Mouse (Mus musculus) A20 (cell line): Measurements from ENCODE around the gene Fam19a5.

Experiments
- DNase-seq: peaks from one replicate; pipeline ENCODE4 v3.0.0-alpha.2; 2011; ENCODE audit warnings: low read depth, low spot score

The Fam19a5 gene

GRCm38 (mm10) chr15:87543599-87544338, at the start of gene Fam19a5:
Fam19a5 (plus strand) TSS chr15:87544299.
- no peak for DNase-seq

GRCm38 (mm10) chr15:87501737-87502136, 42.4 kb upstream of the Fam19a5 start:
- no peak for DNase-seq

GRCm38 (mm10) chr15:87507349-87507748, 36.8 kb upstream of the Fam19a5 start:
- DNase-seq: no peak

- DNase-seq: no peak
These were observed 33.2 kb upstream of the Fam19a5 start for GRCm38 (mm10) chr15:87510886-87511285.

DNA sequence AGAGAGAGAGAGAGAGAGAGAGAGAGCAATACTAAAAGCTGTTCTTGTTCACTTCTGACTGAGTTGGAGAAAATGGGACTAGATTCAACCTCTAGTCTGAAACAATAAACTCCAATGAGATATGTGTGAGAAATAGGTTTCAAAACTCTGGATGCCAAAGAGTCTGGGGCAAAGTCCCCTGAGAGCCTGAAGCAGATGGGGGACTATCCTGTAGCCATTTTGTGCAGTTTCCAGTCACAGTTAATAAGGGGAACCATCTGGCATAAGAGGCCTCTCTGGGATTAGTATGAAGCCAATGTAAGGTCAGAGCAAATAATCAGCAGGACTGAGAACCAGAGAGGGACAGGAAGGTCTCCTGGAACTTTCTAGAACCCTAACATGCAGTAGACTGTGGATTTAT, 25.9 kb upstream of the Fam19a5 start:
- DNase-seq: no peak

DNA sequence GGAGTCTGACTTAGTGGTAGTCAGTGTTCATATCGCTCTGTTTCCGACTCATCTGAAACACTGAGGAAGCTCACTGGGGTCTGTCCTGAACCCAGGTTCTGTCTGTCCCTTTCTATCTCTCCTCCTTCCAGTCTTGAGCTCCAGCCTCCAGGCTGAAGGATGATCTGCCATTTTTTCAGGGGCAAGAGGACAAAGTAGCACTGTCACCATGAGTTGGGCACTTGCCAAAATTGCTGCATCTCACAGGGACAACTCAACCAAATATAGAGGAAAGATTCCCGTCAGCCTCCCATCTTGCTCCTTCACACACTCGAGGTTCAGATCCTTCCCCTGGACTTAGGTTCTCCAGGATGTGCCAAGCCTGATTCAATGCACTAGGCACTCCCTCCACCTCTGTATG, 14.8 kb upstream of the Fam19a5 start:
- DNase-seq: no peak

DNA sequence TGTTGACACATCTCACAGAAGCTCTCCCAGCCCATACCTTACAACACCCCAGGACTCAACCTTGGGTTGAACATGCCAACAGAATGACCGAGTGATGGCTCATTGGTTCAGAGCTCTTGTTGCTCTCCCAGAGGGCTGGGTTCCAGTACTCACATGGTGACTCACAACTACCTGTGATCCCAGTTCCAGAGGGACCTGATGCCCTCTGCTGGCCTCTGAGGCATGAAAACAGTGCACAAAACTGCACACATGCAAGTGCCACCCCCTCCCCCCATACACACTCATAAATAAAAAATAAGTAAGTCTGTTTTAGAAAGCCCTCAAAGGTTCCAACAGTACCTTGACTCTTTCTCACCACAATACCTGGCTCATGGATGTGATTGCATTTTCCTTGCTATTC, 2.4 kb upstream of the Fam19a5 start:
- no peak for DNase-seq

GRCm38 (mm10) chr15:87544401-87545129, 466 bp downstream of the Fam19a5 start:
- no peak for DNase-seq

DNA sequence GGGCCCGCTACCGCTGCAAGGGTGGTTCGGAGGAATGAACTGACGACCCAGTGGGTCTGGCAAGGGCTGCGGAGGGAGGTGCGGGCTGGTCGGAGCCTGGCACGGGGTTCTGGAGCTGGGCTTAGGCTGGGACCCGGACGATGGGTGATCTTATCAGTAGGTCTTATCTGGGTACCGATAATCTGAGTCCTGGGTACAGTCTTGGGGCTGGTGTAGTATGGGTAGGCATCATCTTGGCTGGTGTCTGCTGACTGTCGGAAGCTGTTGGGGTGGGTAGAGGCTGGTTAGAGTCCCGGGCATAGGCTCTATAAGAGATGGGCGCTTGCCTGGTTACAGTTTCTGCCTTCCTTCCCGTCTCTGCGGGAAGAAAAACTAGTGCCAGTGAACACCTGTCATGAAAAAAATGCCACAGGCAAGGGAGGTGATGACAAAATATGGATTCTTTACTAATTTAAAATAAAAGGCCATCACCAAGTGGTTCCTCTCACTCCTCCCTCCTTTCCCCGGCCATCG, 1.1 kb downstream of the Fam19a5 start:
- DNase-seq: no peak

DNA sequence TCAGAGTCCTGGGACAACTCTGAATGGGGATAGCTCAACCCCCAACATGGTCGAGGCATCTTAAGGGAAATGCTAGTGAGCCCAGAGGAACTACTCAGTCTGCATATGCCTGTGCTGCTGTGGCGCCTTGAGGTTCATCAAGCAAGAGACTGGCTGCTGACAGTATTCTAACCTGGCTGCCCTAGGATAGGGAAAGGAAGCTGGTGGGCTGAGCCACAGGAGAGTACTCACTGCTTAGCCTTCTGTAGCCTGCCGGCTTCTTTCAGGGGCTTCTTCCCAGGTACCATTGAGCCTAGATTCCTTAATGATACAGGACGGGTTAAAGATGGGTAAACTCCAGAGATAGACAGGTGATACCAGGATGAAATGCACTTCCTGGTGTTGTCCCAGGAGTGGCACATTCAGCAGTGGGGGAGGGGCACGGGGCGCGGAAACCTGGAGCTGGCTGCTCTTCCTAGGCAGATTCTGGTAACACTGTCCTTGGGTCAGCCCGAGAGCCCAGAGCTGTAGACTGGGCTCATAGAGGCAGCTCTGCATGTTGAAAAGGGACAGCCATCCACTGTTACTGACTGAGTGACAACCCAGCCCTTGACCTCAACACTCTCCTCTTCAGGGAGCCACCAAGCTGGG, 1.7 kb downstream of the Fam19a5 start:
- DNase-seq: no peak

- no peak for DNase-seq
These were observed 2.9 kb downstream of the Fam19a5 start for GRCm38 (mm10) chr15:87547022-87547421.

DNA sequence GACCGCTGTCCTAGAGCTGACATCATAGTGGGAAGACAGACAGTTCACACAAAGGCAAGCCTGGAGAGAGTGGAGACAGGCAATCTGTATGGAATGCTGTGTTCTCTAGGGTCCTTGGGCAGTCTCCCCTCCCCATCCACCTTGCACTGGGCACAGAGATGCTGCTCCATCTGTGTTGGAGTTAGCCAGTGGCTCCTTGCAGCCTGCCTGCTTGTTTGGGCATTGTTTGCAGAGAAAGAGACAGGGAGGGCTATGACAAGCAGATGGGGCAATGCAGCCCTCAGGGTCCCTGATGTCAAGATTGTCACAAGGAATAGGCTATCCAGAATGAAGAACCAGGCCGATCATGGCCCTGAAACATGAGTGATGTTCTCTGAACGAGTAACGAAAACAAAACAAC, 5.6 kb downstream of the Fam19a5 start:
- DNase-seq: no peak

DNA sequence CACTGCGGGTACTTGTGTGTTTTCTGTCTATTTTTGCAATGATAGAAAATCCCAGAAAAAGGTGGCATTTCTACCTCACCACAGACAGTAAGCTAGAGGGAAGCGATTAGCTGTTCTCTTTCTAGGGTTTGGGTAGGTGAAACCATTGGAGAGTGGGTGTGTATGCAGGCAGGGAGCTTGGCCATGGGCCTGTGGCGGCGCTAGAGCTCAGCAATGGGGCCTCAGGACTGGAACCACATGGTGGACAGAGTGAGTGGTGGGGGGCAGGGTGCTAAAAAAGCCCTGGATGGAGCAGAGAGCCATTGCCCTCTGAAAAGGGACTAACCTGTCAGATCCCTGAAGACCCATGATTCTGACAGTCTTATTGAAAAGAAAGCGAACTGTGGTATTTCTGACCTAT, 6.7 kb downstream of the Fam19a5 start:
- DNase-seq: no peak

DNA sequence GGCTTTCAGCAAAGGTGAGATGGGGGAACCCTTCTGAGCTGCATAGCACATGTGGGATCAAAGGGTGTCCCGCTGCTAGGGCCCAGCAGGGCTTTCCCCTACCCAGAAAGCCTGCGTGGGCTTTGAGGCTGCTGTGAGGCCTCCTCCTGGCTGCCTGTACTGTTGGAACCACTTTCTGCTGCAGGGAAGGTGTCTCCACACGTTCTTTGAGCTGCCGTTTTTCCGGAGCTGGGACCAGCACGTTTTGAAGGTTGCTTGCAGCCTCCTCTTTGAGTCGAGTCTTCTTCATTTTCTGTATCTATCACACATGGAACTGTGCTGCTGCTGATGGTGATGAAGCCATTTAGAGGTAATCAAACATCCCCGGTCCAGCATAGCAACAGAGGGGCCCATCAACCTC, 7.5 kb downstream of the Fam19a5 start:
- no peak for DNase-seq

DNA sequence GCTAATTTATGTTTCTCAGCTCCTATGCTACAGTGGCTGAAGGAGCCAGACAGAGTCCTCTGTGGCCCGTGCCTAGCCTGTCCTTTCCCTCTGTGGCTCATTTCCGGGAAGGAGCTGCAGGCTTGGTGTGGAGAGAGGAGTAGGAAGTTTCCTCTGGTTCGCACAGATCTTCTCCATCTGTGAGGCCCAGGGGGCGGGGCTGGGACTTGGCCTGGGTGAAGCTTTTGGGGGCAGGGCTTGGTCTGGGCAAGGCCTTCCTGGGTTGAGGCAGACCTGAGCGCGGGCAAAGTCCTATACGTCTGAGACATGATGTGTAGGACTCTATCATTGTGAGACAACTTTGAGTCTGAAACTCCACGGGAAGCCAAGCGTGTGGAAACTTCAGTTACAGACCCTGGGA, 11.7 kb downstream of the Fam19a5 start:
- no peak for DNase-seq

GRCm38 (mm10) chr15:87564331-87564730, 20.2 kb downstream of the Fam19a5 start:
- no peak for DNase-seq

GRCm38 (mm10) chr15:87566040-87566929, 22.2 kb downstream of the Fam19a5 start:
- DNase-seq: no peak

- no peak for DNase-seq
These were observed 26.1 kb downstream of the Fam19a5 start for GRCm38 (mm10) chr15:87570182-87570581.

DNA sequence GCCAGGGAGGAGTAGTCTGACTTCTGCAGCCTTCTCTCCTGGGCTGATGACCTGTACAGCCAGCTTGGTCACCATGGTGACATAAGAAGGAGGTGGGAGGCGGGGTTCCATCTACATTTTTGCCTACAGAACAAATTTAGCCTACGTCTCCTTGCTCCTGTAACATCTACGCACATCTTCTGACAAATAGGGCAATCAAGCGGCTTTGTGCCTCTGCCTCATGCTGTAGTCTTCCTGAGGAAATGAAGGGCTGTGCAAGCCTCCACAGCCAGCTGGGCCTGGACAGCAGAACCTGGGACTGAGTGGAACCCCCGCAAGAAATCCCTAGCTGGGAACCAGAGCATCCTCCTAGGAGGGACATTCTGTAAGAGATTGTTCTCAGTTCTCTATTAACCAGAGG, 35.8 kb downstream of the Fam19a5 start:
- no peak for DNase-seq

GRCm38 (mm10) chr15:87583921-87584621, 40.0 kb downstream of the Fam19a5 start:
- DNase-seq: no peak

DNA sequence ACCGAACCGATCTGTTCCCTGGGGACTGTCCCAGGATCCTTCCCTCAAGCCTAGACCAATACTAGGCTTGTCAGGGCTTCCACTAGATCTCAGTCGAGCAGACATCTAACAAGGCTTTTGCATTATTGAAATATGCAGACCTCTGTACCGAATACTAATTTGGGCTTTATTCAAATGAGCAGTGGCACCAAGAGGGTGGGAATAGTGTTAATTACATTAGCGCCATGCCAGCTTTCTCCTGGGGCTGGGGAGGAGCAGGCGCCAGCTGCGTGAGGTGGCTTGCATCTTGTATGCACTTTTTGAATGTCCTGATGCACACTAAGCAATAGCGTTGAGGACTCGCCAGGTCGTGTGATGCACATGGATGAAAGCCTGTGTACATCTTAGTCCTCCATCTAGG, 46.9 kb downstream of the Fam19a5 start:
- DNase-seq: no peak
